Mouse (Mus musculus): ENCODE measurements around the gene Gm11639. TPM values are rescaled to one million over a fixed set of nuclear protein-coding genes. Genes with fewer than 3 reads are reported as not detected.
A peak's percentile ranks its signal among the peaks of the same experiment; 100 is the strongest.
"Not testable (repeated sequence)": the region's sequence is repeated elsewhere in the genome, so short reads cannot be mapped to it uniquely, and the experiment has no call there.

The Gm11639 gene
- polyA plus RNA-seq, 1 experiment from 2014 or later = not detected

GRCm38 (mm10) chr11:105063292-105063691 is 377.8 kb downstream of the Gm11639 start, which contains the start of gene Efcab3:
TSS of gene Efcab3 (plus strand) at chr11:105063592.
- ATAC-seq (ENCODE audit: insufficient read depth, low FRiP score, low TSS enrichment) (no peak), DNase-seq (ENCODE audit: low spot score) (no peak)
- no peaks in the 10 kb centered on the region for H3K36me3 ChIP-seq (ENCODE audit: control insufficient read depth, insufficient read depth, low read length)
- H3K27ac ChIP-seq (ENCODE audit: low read depth, low read length) = no peak within 1 kb of the TSS
- no peaks in the 10 kb centered on the region for H3K9me3 ChIP-seq (ENCODE audit: control insufficient read depth, low read length)
- no peak within 1 kb of the TSS for H3K4me2 ChIP-seq (ENCODE audit: low read depth)
- no peak within 1 kb of the TSS for H3K4me3 ChIP-seq (ENCODE audit: low read depth, low read length)
- H3K27me3 ChIP-seq (ENCODE audit: control insufficient read depth, insufficient read depth, low read length) = no peaks in the 10 kb centered on the region
- WGBS = 89% methylated on average over 5 of the region's 5 CpGs
- H3K9ac ChIP-seq (ENCODE audit: low read length) = no peak within 1 kb of the TSS
- no peaks in the 10 kb centered on the region for H3K4me1 ChIP-seq (ENCODE audit: control insufficient read depth, insufficient read depth, low read length)

- H3K27me3 ChIP-seq (ENCODE audit: control insufficient read depth, insufficient read depth, low read length); DNase-seq (ENCODE audit: low spot score); H3K9ac ChIP-seq (ENCODE audit: low read length); H3K36me3 ChIP-seq (ENCODE audit: control insufficient read depth, insufficient read depth, low read length); H3K4me3 ChIP-seq (ENCODE audit: low read depth, low read length); H3K4me2 ChIP-seq (ENCODE audit: low read depth); ATAC-seq (ENCODE audit: insufficient read depth, low FRiP score, low TSS enrichment); H3K4me1 ChIP-seq (ENCODE audit: control insufficient read depth, insufficient read depth, low read length); H3K9me3 ChIP-seq (ENCODE audit: control insufficient read depth, low read length); H3K27ac ChIP-seq (ENCODE audit: low read depth, low read length): not testable (repeated sequence)
- WGBS = 77% methylated on average over 21 of the region's 22 CpGs
These were observed 426.9 kb downstream of the Gm11639 start for GRCm38 (mm10) chr11:105112448-105112847.

- no peaks in the 10 kb centered on the region for H3K4me1 ChIP-seq (ENCODE audit: control insufficient read depth, insufficient read depth, low read length)
- no peaks in the 10 kb centered on the region for H3K9me3 ChIP-seq (ENCODE audit: control insufficient read depth, low read length)
- no peak overlapping the region for H3K27ac ChIP-seq (ENCODE audit: low read depth, low read length)
- H3K4me3 ChIP-seq (ENCODE audit: low read depth, low read length) = no peak overlapping the region
- DNase-seq (ENCODE audit: low spot score) (no peak), ATAC-seq (ENCODE audit: insufficient read depth, low FRiP score, low TSS enrichment) (no peak)
- no peaks in the 10 kb centered on the region for H3K36me3 ChIP-seq (ENCODE audit: control insufficient read depth, insufficient read depth, low read length)
- no peak overlapping the region for H3K4me2 ChIP-seq (ENCODE audit: low read depth)
- no peak overlapping the region for H3K9ac ChIP-seq (ENCODE audit: low read length)
- no peaks in the 10 kb centered on the region for H3K27me3 ChIP-seq (ENCODE audit: control insufficient read depth, insufficient read depth, low read length)
- WGBS = 88% methylated on average over 7 of the region's 7 CpGs
These were observed 432.3 kb downstream of the Gm11639 start for GRCm38 (mm10) chr11:105117814-105118213.

- Histone ChIP-seq H3K4me2 (ENCODE audit: low read depth) (no peak overlapping the region), H3K9ac (ENCODE audit: low read length) (no peak overlapping the region), H3K36me3 (ENCODE audit: control insufficient read depth, insufficient read depth, low read length) (no peaks in the 10 kb centered on the region), H3K9me3 (ENCODE audit: control insufficient read depth, low read length) (no peaks in the 10 kb centered on the region), H3K27me3 (ENCODE audit: control insufficient read depth, insufficient read depth, low read length) (no peaks in the 10 kb centered on the region), H3K27ac (ENCODE audit: low read depth, low read length) (no peak overlapping the region), H3K4me1 (ENCODE audit: control insufficient read depth, insufficient read depth, low read length) (no peaks in the 10 kb centered on the region), H3K4me3 (ENCODE audit: low read depth, low read length) (no peak overlapping the region)
- WGBS = 46% methylated on average over 4 of the region's 4 CpGs
- DNase-seq (ENCODE audit: low spot score) (no peak), ATAC-seq (ENCODE audit: insufficient read depth, low FRiP score, low TSS enrichment) (no peak)
These were observed 435.1 kb downstream of the Gm11639 start for GRCm38 (mm10) chr11:105120551-105121061.

- H3K9me3 ChIP-seq (ENCODE audit: control insufficient read depth, low read length); H3K27ac ChIP-seq (ENCODE audit: low read depth, low read length); H3K27me3 ChIP-seq (ENCODE audit: control insufficient read depth, insufficient read depth, low read length); DNase-seq (ENCODE audit: low spot score); ATAC-seq (ENCODE audit: insufficient read depth, low FRiP score, low TSS enrichment); H3K36me3 ChIP-seq (ENCODE audit: control insufficient read depth, insufficient read depth, low read length); H3K4me1 ChIP-seq (ENCODE audit: control insufficient read depth, insufficient read depth, low read length); H3K4me2 ChIP-seq (ENCODE audit: low read depth); H3K4me3 ChIP-seq (ENCODE audit: low read depth, low read length); H3K9ac ChIP-seq (ENCODE audit: low read length): not testable (repeated sequence)
- WGBS = 77% methylated on average over 5 of the region's 5 CpGs
These were observed 436.3 kb downstream of the Gm11639 start for GRCm38 (mm10) chr11:105121792-105122191.

- Histone ChIP-seq H3K4me2 (ENCODE audit: low read depth) (no peak overlapping the region), H3K27ac (ENCODE audit: low read depth, low read length) (no peak overlapping the region), H3K27me3 (ENCODE audit: control insufficient read depth, insufficient read depth, low read length) (no peaks in the 10 kb centered on the region), H3K4me1 (ENCODE audit: control insufficient read depth, insufficient read depth, low read length) (peaks cover 9% of the 10 kb centered on the region), H3K4me3 (ENCODE audit: low read depth, low read length) (no peak overlapping the region), H3K36me3 (ENCODE audit: control insufficient read depth, insufficient read depth, low read length) (no peaks in the 10 kb centered on the region), H3K9me3 (ENCODE audit: control insufficient read depth, low read length) (no peaks in the 10 kb centered on the region), H3K9ac (ENCODE audit: low read length) (no peak overlapping the region)
- ATAC-seq (ENCODE audit: insufficient read depth, low FRiP score, low TSS enrichment) (peak; percentile 57; the same call in 1 of the 2 replicates), DNase-seq (ENCODE audit: low spot score) (peak; percentile 67)
- 8% methylated on average over 9 of the region's 9 CpGs for WGBS
These were observed 438.5 kb downstream of the Gm11639 start for GRCm38 (mm10) chr11:105123986-105124385.

- 1% methylated on average over 36 of the region's 38 CpGs for WGBS
- Histone ChIP-seq H3K27me3 (ENCODE audit: control insufficient read depth, insufficient read depth, low read length) (no peaks in the 10 kb centered on the region), H3K9ac (ENCODE audit: low read length) (peak within 1 kb of the TSS; percentile 52), H3K36me3 (ENCODE audit: control insufficient read depth, insufficient read depth, low read length) (no peaks in the 10 kb centered on the region), H3K9me3 (ENCODE audit: control insufficient read depth, low read length) (no peaks in the 10 kb centered on the region), H3K4me1 (ENCODE audit: control insufficient read depth, insufficient read depth, low read length) (peaks cover 9% of the 10 kb centered on the region), H3K27ac (ENCODE audit: low read depth, low read length) (no peak within 1 kb of the TSS), H3K4me3 (ENCODE audit: low read depth, low read length) (peak within 1 kb of the TSS; percentile 72), H3K4me2 (ENCODE audit: low read depth) (peak within 1 kb of the TSS; percentile 68)
- ATAC-seq (ENCODE audit: insufficient read depth, low FRiP score, low TSS enrichment) (peak; percentile 89), DNase-seq (ENCODE audit: low spot score) (peak; percentile 87)
These were observed 440.4 kb downstream of the Gm11639 start, which contains the start of gene Mettl2 for GRCm38 (mm10) chr11:105125735-105126519. TSS of gene Mettl2 (plus strand) at chr11:105126425.

GRCm38 (mm10) chr11:105126520-105127029 is 441.1 kb downstream of the Gm11639 start:
- peak overlapping the region; percentile 68 for H3K4me2 ChIP-seq (ENCODE audit: low read depth)
- H3K9ac ChIP-seq (ENCODE audit: low read length) = peak overlapping the region; percentile 52
- no peak; the same call in 1 of the 2 replicates for ATAC-seq (ENCODE audit: insufficient read depth, low FRiP score, low TSS enrichment)
- H3K4me3 ChIP-seq (ENCODE audit: low read depth, low read length) = peak overlapping the region; percentile 72
- 0 out of 2 replicates have a peak, but pooled peaks cover 2% of the 10 kb centered on the region for H3K36me3 ChIP-seq (ENCODE audit: control insufficient read depth, insufficient read depth, low read length)
- no peaks in the 10 kb centered on the region for H3K27me3 ChIP-seq (ENCODE audit: control insufficient read depth, insufficient read depth, low read length)
- under 1% methylated on average over 49 of the region's 49 CpGs for WGBS
- H3K4me1 ChIP-seq (ENCODE audit: control insufficient read depth, insufficient read depth, low read length) = peaks cover 9% of the 10 kb centered on the region
- no peaks in the 10 kb centered on the region for H3K9me3 ChIP-seq (ENCODE audit: control insufficient read depth, low read length)
- no peak for DNase-seq (ENCODE audit: low spot score)
- no peak overlapping the region for H3K27ac ChIP-seq (ENCODE audit: low read depth, low read length)

Data from neural tube, embryonic 11.5 days (tissue).